Mouse (Mus musculus): ENCODE results near the gene Nrip2.

GRCm38 (mm10) chr6:128397574-128398261, 1.4 kb upstream of the Nrip2 start:
- TF ChIP-seq EP300 (IDR thresholded peaks at IDR 0.05; ENCODE audit: low read depth) (no peak), CTCF (IDR thresholded peaks at IDR 0.05; ENCODE audit: low read depth) (no peak)
